Mouse (Mus musculus) stomach, postnatal 0 days (tissue): ENCODE results near the gene Apaf1. TPM values are rescaled to one million over a fixed set of nuclear protein-coding genes. Genes with fewer than 3 reads are reported as not detected.

Experiments used
- ATAC-seq: fragments of 200-750 bp; cut with Nextera tagmentation; 2 replicates; pipeline ENCODE4 v1.8.0; 2017; ENCODE audit not compliant: low FRiP score, low TSS enrichment
- DNase-seq: peaks from one replicate; pipeline ENCODE4 v3.0.0-alpha.2; 2016; ENCODE audit warnings: low spot score
- H3K27ac ChIP-seq: fragments of 300-500 bp; sonication (generic); replicated peaks from 2 replicates; pipeline ENCODE4 v1.5.1; 2014; ENCODE audit warnings: mild to moderate bottlenecking, control low read depth
- H3K27me3 ChIP-seq: fragments of 300-500 bp; sonication (generic); 2 replicates; pipeline ENCODE4 v1.6.1; 2014; ENCODE audit warnings: low read length; ENCODE audit not compliant: control insufficient read depth, insufficient read depth
- H3K36me3 ChIP-seq: fragments of 300-500 bp; sonication (generic); 2 replicates; pipeline ENCODE4 v1.6.1; 2014; ENCODE audit warnings: low read length, mixed read lengths; ENCODE audit not compliant: control insufficient read depth, insufficient read depth
- H3K4me1 ChIP-seq: fragments of 300-500 bp; sonication (generic); replicated peaks from 2 replicates; pipeline ENCODE4 v1.6.1; 2014; ENCODE audit warnings: antibody characterized with exemption; ENCODE audit not compliant: control insufficient read depth, insufficient read depth
- H3K4me2 ChIP-seq: fragments of 300-500 bp; sonication (generic); replicated peaks from 2 replicates; pipeline ENCODE4 v1.6.1; 2014; ENCODE audit warnings: low read depth, mild to moderate bottlenecking, control low read depth, moderate library complexity
- H3K4me3 ChIP-seq: fragments of 300-500 bp; sonication (generic); 2 replicates; pipeline ENCODE4 v1.5.1; 2014; ENCODE audit warnings: low read depth, low read length, control low read depth
- H3K9ac ChIP-seq: fragments of 300-500 bp; sonication (generic); 2 replicates; pipeline ENCODE4 v1.6.1; 2014; ENCODE audit warnings: mild to moderate bottlenecking, low read length, control low read depth, mixed read lengths
- H3K9me3 ChIP-seq: fragments of 300-500 bp; sonication (generic); 2 replicates; pipeline ENCODE4 v1.6.1; 2016; ENCODE audit warnings: low read length; ENCODE audit not compliant: control insufficient read depth
- CTCF ChIP-seq: IDR thresholded peaks from 2 replicates; pipeline ENCODE4 v1.5.1; 2016; ENCODE audit warnings: antibody characterized with exemption, low read depth, mild to moderate bottlenecking, moderate library complexity
- EP300 ChIP-seq: optimal IDR thresholded peaks from 2 replicates; pipeline ENCODE3; 2016; ENCODE audit warnings: antibody characterized with exemption
- WGBS: fragments of 180-500 bp; shearing (Covaris S2); extraction: QIAGEN DNeasy Blood & Tissue Kit; methylation state at CpG from one replicate; pipeline ENCODE4 v1.1.7; 2014; 5-methylcytosine and 5-hydroxymethylcytosine counted together
- polyA plus RNA-seq: library from polyadenylated mRNA; unstranded; fragments of >200 nt; fragmentation: Nextera tagmentation; extraction: Ambion mirVana; gene quantifications from 2 replicates; pipeline ENCODE4 v1.2.1, GENCODE M21; 2015

Gene Apaf1
- polyA plus RNA-seq, 1 experiment from 2014 or later = 6.7 TPM

DNA sequence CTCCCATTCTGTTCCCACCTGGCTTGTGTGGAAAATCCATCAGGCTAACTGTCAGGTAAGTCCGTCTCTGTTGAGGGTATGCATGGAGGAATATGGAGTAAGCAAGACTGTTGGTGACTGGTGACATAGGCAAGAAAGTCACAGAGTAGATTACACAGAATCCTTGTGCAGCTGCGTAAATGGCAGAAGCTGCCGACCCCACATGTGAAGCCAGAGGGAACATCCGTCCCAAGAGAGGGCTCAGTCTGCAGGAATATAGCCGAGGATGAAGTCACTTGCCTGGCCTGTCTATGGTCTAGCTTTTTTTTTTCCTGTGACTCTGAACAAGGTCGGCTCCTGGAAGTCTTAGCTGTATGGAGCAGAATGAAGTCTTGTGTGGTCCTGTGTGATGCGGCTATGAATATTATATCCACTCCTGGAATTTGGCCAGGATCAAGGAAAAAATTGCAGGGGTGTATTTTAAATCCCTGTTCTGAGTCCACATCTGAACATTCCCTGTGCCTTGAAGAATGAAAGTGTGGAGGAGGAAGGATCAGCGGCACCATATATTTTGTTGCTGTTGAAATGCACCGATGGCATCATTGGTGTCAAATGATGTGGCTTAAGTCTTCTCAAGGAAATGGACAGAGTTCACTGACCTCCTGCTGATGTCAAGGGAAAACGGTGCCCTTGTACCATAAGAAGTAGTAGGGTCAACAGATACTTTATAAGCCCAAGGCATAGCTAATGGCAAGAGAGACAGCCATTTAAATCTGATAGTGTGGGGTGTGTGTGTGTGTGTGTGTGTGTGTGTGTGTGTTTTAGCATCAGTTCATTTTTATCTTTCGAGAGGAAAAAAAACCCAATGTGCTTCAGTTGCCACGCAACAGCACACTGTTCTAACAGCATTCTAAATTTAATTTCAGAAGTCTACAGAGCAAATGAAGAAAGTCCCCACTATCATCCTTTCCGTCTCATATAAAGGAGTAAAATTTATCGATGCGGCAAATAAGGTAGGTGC, 141.7 kb downstream of the Apaf1 start:
- Histone ChIP-seq H3K9me3 (no peaks in the 10 kb centered on the region), H3K9ac (no peak overlapping the region), H3K36me3 (no peaks in the 10 kb centered on the region), H3K4me1 (no peaks in the 10 kb centered on the region), H3K4me3 (no peak overlapping the region), H3K27ac (no peak overlapping the region), H3K4me2 (no peak overlapping the region), H3K27me3 (no peaks in the 10 kb centered on the region)
- no peak for TF ChIP-seq CTCF
- TF ChIP-seq EP300 = no peak
- WGBS = 72% methylated on average over 15 of the region's 15 CpGs
- DNase-seq (no peak), ATAC-seq (no peak)

Other genes with a start within 250 kb of the Apaf1 start
- gene Ikbip, start 170 bp upstream of the Apaf1 start, polyA plus RNA-seq = 34.0 and 37.3 TPM in 2 replicates
- gene Slc25a3, start 41.3 kb upstream of the Apaf1 start, polyA plus RNA-seq = 523 and 539 TPM in 2 replicates
- 57.1 and 59.6 TPM in 2 replicates for gene Tmpo, start 98.5 kb upstream of the Apaf1 start, polyA plus RNA-seq